26 mouse cellular contexts compared by ENCODE assay signal in the genomic region with DNA sequence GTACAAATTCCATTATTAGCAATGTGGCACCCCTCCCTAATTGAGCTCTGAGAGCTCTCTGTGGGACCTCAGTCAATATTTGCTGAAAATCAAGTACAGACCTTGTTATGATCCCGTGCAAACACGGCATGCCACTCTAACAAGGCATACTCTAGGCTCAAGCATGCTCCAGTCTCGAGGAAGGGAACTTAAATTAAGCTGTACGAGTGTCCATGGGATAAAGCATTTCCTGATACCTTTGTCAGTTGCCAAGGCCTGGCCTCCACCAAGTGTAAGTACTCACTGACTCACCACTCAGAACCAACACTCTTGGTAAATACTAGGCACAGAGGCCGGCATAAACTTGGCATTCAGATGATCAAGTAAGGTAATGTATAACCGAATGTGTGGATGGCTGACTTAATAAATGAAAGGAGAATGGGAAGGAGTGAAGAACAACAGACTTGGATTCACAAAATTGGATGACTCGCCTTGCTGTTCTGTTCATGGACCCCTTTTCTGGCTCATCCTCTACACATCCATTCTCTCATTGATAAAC. TPM values are rescaled to one million over a fixed set of nuclear protein-coding genes. Genes with fewer than 3 reads are reported as not detected.
A peak's percentile ranks its signal among the peaks of the same experiment; 100 is the strongest.
DNase-seq lines count a peak whose midpoint lies in the region; ATAC-seq and TF ChIP-seq lines count a peak whose summit lies in the region.
"Had no signal": no experiment of that assay in that cellular context is flagged by ENCODE, and none has a peak within 500 bp of the region (broad histone marks: within the 10 kb centered on the region; RNA-seq: fewer than 3 reads in every experiment).

No protein-coding gene starts in this region.

- WGBS in lung, adult 2 months = 52% methylated on average over 7 of the region's 7 CpGs
- WGBS in hindbrain, postnatal 0 days = 91% methylated on average over 7 of the region's 7 CpGs
- WGBS in forebrain, embryonic 16.5 days = 89% methylated on average over 7 of the region's 7 CpGs

- no peaks in the 10 kb centered on the region for H3K27me3 ChIP-seq in hindbrain, postnatal 0 days (ENCODE audit: insufficient read depth, low read length)
- H3K27me3 ChIP-seq in forebrain, embryonic 16.5 days (replicated peaks; ENCODE audit: control insufficient read depth, insufficient read depth, low read length) = no peaks in the 10 kb centered on the region
- H3K27me3 ChIP-seq: forebrain, embryonic 12.5 days; hindbrain, embryonic 12.5 days; limb, embryonic 15.5 days; liver, embryonic 15.5 days; megakaryocyte, embryonic 14.5 days; midbrain, embryonic 15.5 days had no signal

- no peak for TF ChIP-seq POLR2A in lung, adult 2 months (IDR thresholded peaks at IDR 0.05; ENCODE audit: borderline replicate concordance, extremely low read depth, low read depth, low read length)

- no peak overlapping the region for H3K9ac ChIP-seq in hindbrain, postnatal 0 days (replicated peaks; ENCODE audit: low read length)
- H3K9ac ChIP-seq in forebrain, embryonic 16.5 days (replicated peaks; ENCODE audit: low read depth, low read length) = no peak overlapping the region
- H3K9ac ChIP-seq: forebrain, embryonic 12.5 days; hindbrain, embryonic 12.5 days; limb, embryonic 15.5 days; liver, embryonic 15.5 days; midbrain, embryonic 15.5 days had no signal

- no peak for ATAC-seq in erythroblast, adult 5-6 weeks (replicated peaks; ENCODE audit: low FRiP score, poor library complexity, severe bottlenecking)
- ATAC-seq in hindbrain, postnatal 0 days = no peak
- ATAC-seq in forebrain, embryonic 16.5 days = no peak
- ATAC-seq: inflammation-experienced regulatory T-cells, adult 6 months; midbrain, embryonic 15.5 days had no signal

- DNase-seq in kidney, adult 8-10 months = peak; percentile 11 to 22
- DNase-seq in kidney, postnatal 4 days = no peak
- peak; percentile 25 for DNase-seq in lung, adult 2 months
- peak; percentile 76 for DNase-seq in lung, postnatal 25 days (ENCODE audit: low spot score)
- DNase-seq in ovary, postnatal 36 days (ENCODE audit: low spot score) = no peak
- no peak for DNase-seq in hindbrain, postnatal 0 days (ENCODE audit: low spot score)
- DNase-seq: adrenal gland, adult 8-10 months; cerebellum, adult 8-10 months; gastrocnemius, postnatal 14 days; heart, postnatal 10 days; layer of hippocampus, postnatal 36 days; spleen, adult 18-20 months; thymus, postnatal 14 days had no signal

- H3K4me1 ChIP-seq in lung, adult 2 months (ENCODE audit: control insufficient read depth, insufficient read depth, low read length) = no peaks in the 10 kb centered on the region
- no peaks in the 10 kb centered on the region for H3K4me1 ChIP-seq in hindbrain, postnatal 0 days (ENCODE audit: insufficient read depth, low read length)
- no peaks in the 10 kb centered on the region for H3K4me1 ChIP-seq in forebrain, embryonic 16.5 days (replicated peaks; ENCODE audit: control insufficient read depth, insufficient read depth, low read length)
- H3K4me1 ChIP-seq: embryonic facial prominence, embryonic 10.5 days; forebrain, embryonic 12.5 days; limb, embryonic 15.5 days; liver, embryonic 15.5 days; megakaryocyte, embryonic 14.5 days; midbrain, embryonic 15.5 days had no signal

- no peak for TF ChIP-seq CTCF in lung, adult 2 months (IDR thresholded peaks at IDR 0.05; ENCODE audit: insufficient read depth, low read length)
- TF ChIP-seq CTCF in hindbrain, postnatal 0 days (IDR thresholded peaks at IDR 0.05; ENCODE audit: low read depth) = no peak

- H3K9me3 ChIP-seq in hindbrain, postnatal 0 days (ENCODE audit: low read length) = no peaks in the 10 kb centered on the region
- no peaks in the 10 kb centered on the region for H3K9me3 ChIP-seq in forebrain, embryonic 16.5 days (ENCODE audit: control insufficient read depth, low read length)
- H3K9me3 ChIP-seq: embryonic facial prominence, embryonic 10.5 days; forebrain, embryonic 12.5 days; hindbrain, embryonic 12.5 days; limb, embryonic 15.5 days; liver, embryonic 15.5 days; midbrain, embryonic 15.5 days had no signal

- no peak overlapping the region for H3K4me2 ChIP-seq in hindbrain, postnatal 0 days (ENCODE audit: low read depth, low read length)
- no peak overlapping the region for H3K4me2 ChIP-seq in forebrain, embryonic 16.5 days (ENCODE audit: low read length)
- H3K4me2 ChIP-seq: forebrain, embryonic 12.5 days; heart, embryonic 11.5 days; hindbrain, embryonic 12.5 days; limb, embryonic 15.5 days; liver, embryonic 15.5 days; midbrain, embryonic 15.5 days had no signal

- H3K4me3 ChIP-seq in lung, adult 2 months (replicated peaks; ENCODE audit: extremely low read depth, low read depth, low read length) = no peak overlapping the region
- no peak overlapping the region for H3K4me3 ChIP-seq in hindbrain, postnatal 0 days (ENCODE audit: low read length)
- no peak overlapping the region for H3K4me3 ChIP-seq in forebrain, embryonic 16.5 days (replicated peaks; ENCODE audit: low read length)
- H3K4me3 ChIP-seq: embryonic facial prominence, embryonic 10.5 days; forebrain, embryonic 12.5 days; hindbrain, embryonic 12.5 days; limb, embryonic 15.5 days; liver, embryonic 15.5 days; midbrain, embryonic 15.5 days; myocyte had no signal

- H3K36me3 ChIP-seq in hindbrain, postnatal 0 days (ENCODE audit: insufficient read depth, low read length) = no peaks in the 10 kb centered on the region
- no peaks in the 10 kb centered on the region for H3K36me3 ChIP-seq in forebrain, embryonic 16.5 days (ENCODE audit: control insufficient read depth, insufficient read depth)
- H3K36me3 ChIP-seq: embryonic facial prominence, embryonic 10.5 days; forebrain, embryonic 12.5 days; hindbrain, embryonic 12.5 days; limb, embryonic 15.5 days; liver, embryonic 15.5 days; midbrain, embryonic 15.5 days had no signal

- H3K27ac ChIP-seq in hindbrain, postnatal 0 days = no peak overlapping the region
- H3K27ac ChIP-seq in forebrain, embryonic 16.5 days (ENCODE audit: low read length) = no peak overlapping the region
- H3K27ac ChIP-seq: embryonic facial prominence, embryonic 10.5 days; forebrain, embryonic 12.5 days; hindbrain, embryonic 12.5 days; limb, embryonic 15.5 days; liver, embryonic 15.5 days; midbrain, embryonic 15.5 days had no signal

RNA-seq across cellular contexts. Expression of gene Vstm2b, which starts 42.0 kb away (rescaled TPM):
- polyA plus RNA-seq in lung, adult 2 months (2012; rRNA removed) = 4.6 and 6.1 TPM in 2 replicates
- not detected in 2 replicates for total RNA-seq in erythroblast, adult 5-6 weeks (2015; ENCODE audit: low replicate concordance)
- not detected in 2 replicates for total RNA-seq in erythroblast, adult 5-6 weeks (2017; ENCODE audit: low replicate concordance)
- total RNA-seq in hindbrain, postnatal 0 days (2014; rRNA removed) = 93.3 and 102 TPM in 2 replicates
- polyA plus RNA-seq in hindbrain, postnatal 0 days (2015; fragmentation: Nextera tagmentation; extraction: Ambion mirVana) = 25.1 and 27.4 TPM in 2 replicates
- polyA plus RNA-seq in forebrain, embryonic 16.5 days (2015; fragmentation: Nextera tagmentation; extraction: Ambion mirVana) = 17.8 and 18.8 TPM in 2 replicates
- polyA plus RNA-seq: C2C12; inflammation-experienced regulatory T-cells, adult 6 months; liver, embryonic 15.5 days; myocyte had no signal

Comparison
In these comparisons a context has a peak if more than half of its experiments do, and no peak if none do; other contexts are left out.
1. DNase-seq: peak in kidney, adult 8-10 months (2 of 2), lung, adult 2 months (single experiment) and lung, postnatal 25 days (single experiment); none in kidney, postnatal 4 days (0 of 2), ovary, postnatal 36 days (single experiment) and hindbrain, postnatal 0 days (single experiment).